Mouse (Mus musculus): ENCODE results near the gene Gm20824. TPM values are rescaled to one million over a fixed set of nuclear protein-coding genes. Genes with fewer than 3 reads are reported as not detected.
"Not testable (repeated sequence)": the region's sequence is repeated elsewhere in the genome, so short reads cannot be mapped to it uniquely, and the experiment has no call there.

The Gm20824 gene
- not detected for total RNA-seq (2021)
- long read RNA-seq, experiment 1 = 0 reads
- long read RNA-seq, experiment 2 = 0 reads

GRCm38 (mm10) chrY:8257607-8258006 lies at the start of gene Gm20824:
Gm20824 (plus strand) TSS chrY:8257907.
- DNase-seq (ENCODE audit: low spot score in 2 of 2); H3K4me3 ChIP-seq; H3K27ac ChIP-seq: not testable (repeated sequence)

Other genes starting within 250 kb of the Gm20824 start
- gene Gm20825, start 186.4 kb upstream of the Gm20824 start, total RNA-seq (2021) = not detected

Data from layer of hippocampus, adult 2 months (tissue).